Mouse (Mus musculus): ENCODE data around the gene Rsph6a.

Gene Rsph6a

GRCm38 (mm10) chr7:19054047-19054776 is at the start of gene Rsph6a:
Gene Rsph6a, plus strand, starts transcription at chr7:19054690.
- DNase-seq: peak; percentile 62

- no peak for DNase-seq
Observed at GRCm38 (mm10) chr7:19005417-19006121, 48.9 kb upstream of the Rsph6a start.

GRCm38 (mm10) chr7:19006476-19006875 is 48.0 kb upstream of the Rsph6a start:
- DNase-seq: peak; percentile 82

GRCm38 (mm10) chr7:19007026-19007977 is 47.2 kb upstream of the Rsph6a start:
- no peak for DNase-seq

GRCm38 (mm10) chr7:19010581-19010980 is 43.9 kb upstream of the Rsph6a start:
- DNase-seq: no peak

GRCm38 (mm10) chr7:19012025-19012621 is 42.4 kb upstream of the Rsph6a start:
- no peak for DNase-seq

GRCm38 (mm10) chr7:19012882-19013281 is 41.6 kb upstream of the Rsph6a start:
- no peak for DNase-seq

- DNase-seq: no peak
Observed at GRCm38 (mm10) chr7:19014452-19014851, 40.0 kb upstream of the Rsph6a start.

GRCm38 (mm10) chr7:19016042-19016441 is 38.4 kb upstream of the Rsph6a start:
- DNase-seq: no peak

- no peak for DNase-seq
Observed at GRCm38 (mm10) chr7:19017909-19018308, 36.6 kb upstream of the Rsph6a start.

- DNase-seq: no peak
Observed at GRCm38 (mm10) chr7:19021048-19021447, 33.4 kb upstream of the Rsph6a start.

- no peak for DNase-seq
Observed at GRCm38 (mm10) chr7:19022189-19022958, 32.1 kb upstream of the Rsph6a start.

GRCm38 (mm10) chr7:19023357-19023814 is 31.1 kb upstream of the Rsph6a start, which contains the start of gene Foxa3:
Gene Foxa3, minus strand, starts transcription at chr7:19023538.
- no peak for DNase-seq

GRCm38 (mm10) chr7:19024096-19024506 is 30.4 kb upstream of the Rsph6a start, which contains the start of gene Sympk:
Gene Sympk, plus strand, starts transcription at chr7:19024377.
- peak; percentile 94 for DNase-seq

GRCm38 (mm10) chr7:19024581-19025255 is 29.8 kb upstream of the Rsph6a start:
- no peak for DNase-seq

GRCm38 (mm10) chr7:19028067-19028466 is 26.4 kb upstream of the Rsph6a start:
- no peak for DNase-seq

- peak; percentile 50 for DNase-seq
Observed at GRCm38 (mm10) chr7:19029084-19029653, 25.3 kb upstream of the Rsph6a start.

GRCm38 (mm10) chr7:19031641-19032040 is 22.8 kb upstream of the Rsph6a start:
- DNase-seq: no peak

GRCm38 (mm10) chr7:19044616-19045015 is 9.9 kb upstream of the Rsph6a start:
- DNase-seq: no peak

GRCm38 (mm10) chr7:19046286-19047069 is 8.0 kb upstream of the Rsph6a start:
- DNase-seq: no peak
